Mouse (Mus musculus): ENCODE results near the gene Gldc.

GRCm38 (mm10) chr19:30174074-30174670 lies 1.1 kb downstream of the Gldc start:
- TF ChIP-seq POLR2A (IDR thresholded peaks at IDR 0.05; ENCODE audit: low read depth, low read length) = no peak
- no peak for TF ChIP-seq CTCF (IDR thresholded peaks at IDR 0.05; ENCODE audit: extremely low read depth, insufficient read depth, insufficient read length, insufficient replicate concordance)

Measured in spleen, adult 2 months (tissue).